Mouse (Mus musculus) CD4-positive, CD25-positive, alpha-beta regulatory T cell, adult 4 months (primary cell): ENCODE data around the gene Bglap3. TPM values are rescaled to one million over a fixed set of nuclear protein-coding genes. Genes with fewer than 3 reads are reported as not detected.
"Not testable (repeated sequence)": the region's sequence is repeated elsewhere in the genome, so short reads cannot be mapped to it uniquely, and the experiment has no call there.

ENCODE experiments used
- ATAC-seq: one replicate; pipeline ENCODE4 v1.8.0; 2017
- polyA plus RNA-seq, 2 experiments: library from polyadenylated mRNA; unstranded; fragments of 100-300 nt; shearing (Covaris generic); gene quantifications; one replicate each; pipeline ENCODE4 v1.2.1; 2017

Bglap3 gene
- polyA plus RNA-seq, 2 experiments from 2014 or later, result not detected

- ATAC-seq, result not testable (repeated sequence)
These were observed 4.1 kb upstream of the Bglap3 start for GRCm38 (mm10) chr3:88376644-88377043.

GRCm38 (mm10) chr3:88375750-88376626 is 3.4 kb upstream of the Bglap3 start:
- peak; percentile 93 for ATAC-seq

DNA sequence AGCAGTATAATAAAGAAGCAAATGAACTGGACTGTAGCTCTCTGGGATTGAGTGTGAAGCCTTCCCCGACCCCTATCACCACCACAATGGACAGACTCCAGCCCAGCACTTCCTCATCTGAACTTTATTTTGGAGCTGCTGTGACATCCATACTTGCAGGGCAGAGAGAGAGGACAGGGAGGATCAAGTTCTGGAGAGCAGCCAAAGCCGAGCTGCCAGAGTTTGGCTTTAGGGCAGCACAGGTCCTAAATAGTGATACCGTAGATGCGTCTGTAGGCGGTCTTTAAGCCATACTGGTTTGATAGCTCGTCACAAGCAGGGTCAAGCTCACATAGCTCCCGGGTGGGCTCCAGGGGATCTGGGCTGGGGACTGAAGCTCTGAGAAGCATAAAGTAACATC is 4.0 kb downstream of the Bglap3 start:
- not testable (repeated sequence) for ATAC-seq

DNA sequence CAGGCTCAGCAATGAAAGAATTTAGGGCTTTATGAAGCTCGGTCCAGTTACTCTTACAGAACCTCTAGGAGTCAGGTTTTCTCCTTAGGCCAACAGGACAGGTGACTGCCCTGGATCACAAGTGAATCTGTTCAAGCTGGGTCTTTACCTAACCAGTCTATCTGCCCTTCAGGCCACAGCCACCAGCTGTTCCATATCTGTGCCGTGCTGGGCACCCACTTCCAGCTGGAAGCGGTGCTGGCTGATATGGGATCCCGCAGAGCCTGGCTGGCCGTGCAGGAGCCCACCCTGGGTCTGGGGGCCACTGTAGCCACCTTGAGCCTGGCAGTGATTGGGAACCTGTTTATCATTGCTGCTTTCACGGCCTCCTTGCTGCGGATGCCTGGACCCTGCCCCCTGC is 5.0 kb downstream of the Bglap3 start:
- ATAC-seq, result not testable (repeated sequence)

DNA sequence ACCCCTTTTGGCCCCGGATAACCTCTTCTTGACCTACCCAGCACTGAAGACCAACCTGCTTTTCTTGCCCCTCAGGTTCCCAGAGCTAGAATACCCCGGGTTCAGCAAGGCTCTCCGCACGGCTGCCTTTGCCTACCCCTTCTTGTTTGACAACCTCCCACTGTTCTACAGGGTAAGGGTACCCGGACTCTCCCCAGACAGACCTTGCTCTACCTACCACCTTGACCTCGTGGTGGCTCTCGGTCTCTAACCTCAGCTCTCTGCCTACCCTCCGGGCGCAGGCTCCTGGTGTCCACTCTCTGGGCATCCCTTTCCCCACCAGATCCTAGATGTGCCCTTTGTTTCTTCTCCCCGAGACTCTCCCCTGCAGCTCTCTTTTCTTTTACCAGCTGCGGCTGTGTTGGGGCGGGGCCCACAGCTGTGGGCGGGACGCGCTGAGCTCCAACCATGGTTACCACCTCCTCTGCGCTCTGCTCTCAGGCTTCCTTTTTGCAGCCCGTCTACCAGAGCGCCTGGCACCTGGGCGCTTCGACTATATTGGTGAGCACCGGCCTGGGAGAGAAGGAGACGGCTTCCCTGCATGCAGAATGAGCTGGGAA is 5.6 kb downstream of the Bglap3 start:
- ATAC-seq, result peak; percentile 95

DNA sequence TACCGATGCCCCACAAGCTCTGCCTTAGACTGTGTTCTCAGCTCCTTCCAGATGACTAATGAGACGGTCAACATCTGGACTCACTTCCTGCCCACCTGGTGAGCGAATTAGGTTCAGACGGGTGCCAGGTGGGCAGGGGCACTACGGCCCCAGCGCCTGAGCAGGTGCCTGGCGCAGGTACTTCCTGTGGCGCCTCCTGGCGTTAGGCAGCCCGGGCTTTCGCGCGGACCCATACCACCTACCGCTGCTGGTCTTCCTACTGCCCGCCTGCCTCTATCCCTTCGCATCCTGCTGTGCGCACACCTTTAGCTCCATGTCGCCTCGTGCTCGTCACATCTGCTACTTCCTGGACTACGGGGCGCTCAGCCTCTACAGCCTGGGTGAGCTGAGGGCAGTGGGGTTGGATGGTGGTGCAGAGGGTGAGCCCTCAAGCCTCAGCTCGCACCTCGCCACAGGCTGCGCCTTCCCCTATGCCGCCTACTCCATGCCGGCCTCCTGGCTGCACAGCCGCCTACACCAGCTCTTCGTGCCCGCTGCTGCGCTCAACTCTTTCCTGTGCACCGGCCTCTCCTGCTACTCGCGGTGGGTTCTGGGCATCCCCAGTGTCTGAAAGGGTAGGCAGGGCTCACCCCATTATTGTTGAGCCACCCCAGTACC is 6.7 kb downstream of the Bglap3 start:
- no peak for ATAC-seq

GRCm38 (mm10) chr3:88364337-88364736 is 8.2 kb downstream of the Bglap3 start, which contains the start of gene Paqr6:
Gene Paqr6, plus strand, starts transcription at chr3:88364584.
- ATAC-seq, result no peak

- no peak for ATAC-seq
These were observed 8.8 kb downstream of the Bglap3 start for GRCm38 (mm10) chr3:88363700-88364099.

GRCm38 (mm10) chr3:88361612-88362313 is 10.8 kb downstream of the Bglap3 start:
- no peak for ATAC-seq

DNA sequence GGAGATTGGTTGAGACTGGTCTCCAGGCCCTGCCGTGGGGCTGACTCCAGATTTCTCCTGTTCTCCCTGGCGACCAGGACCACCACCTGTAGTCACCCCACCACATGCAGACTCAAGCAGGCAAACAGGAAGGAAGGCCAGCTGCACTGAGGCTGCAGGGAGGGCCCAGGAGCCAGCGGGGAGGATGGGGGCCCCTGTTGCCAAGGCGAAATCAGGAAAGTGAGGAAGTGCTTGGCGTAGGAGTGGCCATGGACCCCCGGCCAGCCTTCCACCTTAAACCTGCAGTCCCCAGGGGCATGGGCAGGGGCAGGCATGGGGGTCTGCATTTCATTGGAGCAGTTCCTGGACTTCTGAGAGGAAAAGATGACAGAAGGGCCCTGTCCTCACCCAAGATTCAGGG is 11.4 kb downstream of the Bglap3 start:
- ATAC-seq, result no peak

- ATAC-seq, result no peak
These were observed 12.6 kb downstream of the Bglap3 start for GRCm38 (mm10) chr3:88359989-88360388.

- ATAC-seq, result no peak
These were observed 13.0 kb downstream of the Bglap3 start for GRCm38 (mm10) chr3:88359584-88359983.

DNA sequence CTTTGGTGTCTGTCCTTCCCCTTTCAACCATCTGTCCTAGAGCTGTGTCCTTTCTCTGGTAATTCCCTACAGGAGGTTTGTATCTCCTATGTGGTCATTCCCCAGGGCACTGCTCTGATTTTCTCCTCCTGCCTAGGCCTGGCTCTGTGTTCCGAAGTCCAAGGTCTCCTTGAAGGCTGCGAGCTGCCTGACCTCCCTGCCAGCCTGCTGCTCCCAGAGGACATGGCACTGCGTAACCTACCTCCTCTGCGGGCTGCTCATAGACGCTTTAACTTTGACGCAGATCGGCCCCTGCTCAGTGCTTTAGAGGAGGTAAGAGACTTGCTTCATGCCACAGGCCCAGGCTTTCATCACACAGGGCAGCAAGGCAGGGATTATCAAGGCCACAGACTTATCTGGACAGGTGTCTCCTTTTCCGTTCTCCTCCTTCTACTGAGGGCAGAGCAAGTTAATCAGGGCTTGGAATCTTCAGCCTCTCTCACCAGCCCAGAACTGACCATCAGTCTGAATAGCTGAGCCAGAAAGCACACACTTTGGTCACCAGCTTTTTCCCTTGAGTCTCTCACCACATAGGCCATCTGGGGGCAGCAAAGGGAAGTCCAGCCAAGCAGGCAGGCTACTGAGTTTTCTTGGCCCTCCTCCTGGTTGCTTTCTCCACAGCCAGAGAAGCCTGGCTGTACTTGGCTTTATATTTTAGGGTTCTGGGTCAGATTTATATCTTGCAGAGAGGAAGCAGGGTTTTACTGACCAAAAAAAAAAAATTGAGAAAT is 18.0 kb downstream of the Bglap3 start:
- no peak for ATAC-seq

DNA sequence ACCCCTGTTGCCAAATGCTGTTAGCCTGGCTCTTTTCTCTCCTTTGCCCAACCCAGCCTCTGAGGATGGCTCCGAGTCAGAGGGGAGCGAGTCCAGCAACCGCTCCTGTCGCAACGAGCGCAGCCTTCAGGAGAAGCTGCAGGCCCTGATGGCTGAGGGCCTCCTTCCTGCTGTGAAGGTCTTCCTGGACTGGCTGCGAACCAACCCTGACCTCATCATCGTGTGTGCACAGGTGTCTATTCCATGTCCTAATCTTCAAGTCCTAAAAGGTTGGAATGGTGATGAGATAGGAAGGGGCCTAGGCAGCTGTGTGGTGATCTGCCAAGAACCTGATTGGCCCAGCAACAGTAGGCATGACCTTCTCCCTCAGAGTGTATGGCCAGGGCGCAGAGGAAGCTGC is 19.6 kb downstream of the Bglap3 start:
- ATAC-seq, result no peak

DNA sequence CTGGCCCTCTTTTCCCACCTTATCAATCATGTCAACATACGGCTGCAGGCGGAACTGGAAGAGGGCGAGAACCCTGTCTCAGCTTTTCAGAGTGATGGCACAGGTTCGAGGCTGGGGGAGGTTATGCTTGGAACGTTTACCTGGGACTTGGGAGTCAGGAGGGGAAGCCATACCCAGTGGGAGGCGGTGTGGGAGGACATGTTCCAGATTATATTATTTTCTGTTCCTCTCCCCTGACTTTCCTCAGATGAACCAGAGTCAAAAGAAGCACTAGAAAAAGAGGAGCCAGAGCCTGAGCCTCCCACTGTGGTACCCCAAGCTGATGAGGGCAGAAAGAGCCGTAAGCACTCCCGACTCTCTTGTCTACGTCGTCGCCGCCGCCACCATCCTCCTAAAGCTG is 21.8 kb downstream of the Bglap3 start:
- no peak for ATAC-seq

GRCm38 (mm10) chr3:88339006-88339405 is 33.5 kb downstream of the Bglap3 start:
- ATAC-seq, result no peak

- ATAC-seq, result no peak
These were observed 34.2 kb downstream of the Bglap3 start for GRCm38 (mm10) chr3:88338316-88338715.

DNA sequence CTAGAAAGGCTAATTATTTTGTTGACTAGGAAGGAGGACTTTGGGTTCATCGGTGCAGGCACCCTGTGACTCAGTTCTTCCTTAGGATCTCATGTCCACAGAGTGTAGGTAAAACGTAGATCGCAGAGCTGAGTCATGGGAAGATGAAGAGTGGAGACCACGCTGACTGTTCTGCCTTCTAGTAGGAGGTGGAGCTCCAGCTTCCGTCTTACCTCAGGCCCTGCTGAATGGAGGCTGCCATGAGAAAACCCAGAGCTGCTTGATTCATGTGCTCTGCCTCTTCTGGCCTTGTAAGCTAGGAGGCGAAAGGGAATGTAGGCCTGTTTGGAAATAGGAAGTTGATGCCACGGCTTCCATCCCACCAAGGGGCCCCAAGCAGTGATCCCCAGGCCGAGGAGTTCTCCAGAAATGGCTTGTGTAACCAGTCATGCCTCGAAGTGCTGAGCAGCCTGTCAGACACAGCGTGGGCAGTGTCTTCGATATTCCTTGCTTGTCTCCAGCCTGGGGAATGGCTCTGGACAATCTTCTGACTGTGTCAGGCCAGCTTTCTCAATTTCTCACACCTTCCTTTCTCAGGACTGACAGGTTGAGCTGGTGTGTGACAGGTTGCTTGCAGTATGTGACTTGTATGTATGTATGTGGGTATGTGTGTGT is 35.0 kb downstream of the Bglap3 start:
- ATAC-seq, result peak; percentile 26

DNA sequence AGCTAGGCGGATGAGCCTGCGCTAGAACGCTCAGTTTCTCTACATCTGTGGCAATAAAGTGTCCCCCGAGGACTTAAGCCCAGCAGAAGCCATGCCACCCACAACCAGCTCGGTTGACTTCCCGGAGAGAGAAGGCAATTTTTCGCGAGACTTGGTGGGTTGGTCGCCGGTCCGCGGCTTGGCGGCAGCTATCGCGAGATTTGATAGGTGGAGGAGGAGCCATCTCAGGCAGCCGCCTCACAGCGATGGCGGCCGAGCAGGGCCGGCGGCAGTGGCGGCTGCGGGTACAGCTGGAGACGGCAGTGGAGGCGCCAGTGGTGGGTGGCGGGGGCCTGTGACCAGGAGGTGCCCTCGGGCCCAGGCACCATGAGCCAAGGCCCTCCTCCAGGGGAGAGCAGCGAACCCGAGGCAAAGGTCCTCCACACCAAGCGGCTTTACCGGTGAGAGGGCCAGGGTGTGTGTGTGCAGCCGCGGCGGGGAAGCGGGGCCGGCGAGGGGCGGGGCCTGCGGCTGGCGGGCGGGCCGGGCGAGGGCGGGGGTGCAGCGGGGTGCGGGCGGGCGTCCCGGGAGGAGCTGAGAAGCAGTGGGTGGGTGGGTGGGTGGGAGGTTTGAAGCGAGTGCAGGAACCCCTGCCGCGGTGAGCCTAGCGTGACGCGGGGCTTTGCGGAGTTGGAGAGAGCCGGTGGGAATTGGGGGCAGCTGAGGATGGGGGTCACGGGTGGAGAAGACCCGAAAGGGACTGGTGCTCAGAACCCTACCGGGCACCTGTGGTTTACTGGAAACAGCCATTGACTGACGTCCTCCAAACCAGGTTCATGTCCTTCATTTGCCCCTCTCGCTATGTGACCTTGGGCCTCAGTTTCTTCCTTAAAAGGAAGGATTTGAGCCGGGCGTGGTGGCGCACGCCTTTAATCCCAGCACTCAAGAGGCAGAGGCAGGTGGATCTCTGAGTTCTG is 36.2 kb downstream of the Bglap3 start, which contains the start of the genes Tmem79 and Smg5:
Gene Tmem79, minus strand, starts transcription at position 91 of the 956 bp plus-strand sequence.
Gene Smg5, plus strand, starts transcription at position 203 of the 956 bp plus-strand sequence.
- ATAC-seq, result peak; percentile 96

- peak; percentile 7 for ATAC-seq
These were observed 37.0 kb downstream of the Bglap3 start for GRCm38 (mm10) chr3:88335436-88336053.
